Mouse (Mus musculus): Measurements from ENCODE around the gene Nfe2.

The Nfe2 gene

GRCm38 (mm10) chr15:103216052-103216451 is 42.2 kb downstream of the Nfe2 start:
- no peak for DNase-seq (ENCODE audit: low spot score in 2 of 2)

- DNase-seq (ENCODE audit: low spot score in 2 of 2), result peak; percentile 67 to 83
Measured at GRCm38 (mm10) chr15:103214971-103215907, 43.0 kb downstream of the Nfe2 start.

DNA sequence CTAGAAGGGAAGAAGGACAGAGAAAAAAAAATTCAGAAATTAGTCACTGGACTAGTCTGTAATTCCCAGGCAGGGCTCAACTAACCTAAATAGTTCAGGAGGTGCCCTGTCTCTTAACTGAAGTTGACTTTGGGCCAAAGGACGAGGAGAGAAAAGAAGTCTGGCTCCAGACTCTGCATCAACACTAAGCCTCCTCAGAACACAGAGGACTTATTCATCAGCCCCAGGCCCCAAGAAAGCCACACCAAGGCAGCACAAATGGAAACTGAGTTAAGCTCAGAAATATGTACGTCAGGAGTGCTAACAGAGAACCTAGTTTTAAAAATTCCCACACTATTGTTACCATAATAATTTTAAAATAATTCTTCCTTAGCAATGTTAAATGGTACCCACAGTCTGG is 44.1 kb downstream of the Nfe2 start:
- no peak for DNase-seq (ENCODE audit: low spot score in 2 of 2)

- no peak for DNase-seq (ENCODE audit: low spot score in 2 of 2)
Measured at GRCm38 (mm10) chr15:103205156-103205555, 53.0 kb downstream of the Nfe2 start.

DNA sequence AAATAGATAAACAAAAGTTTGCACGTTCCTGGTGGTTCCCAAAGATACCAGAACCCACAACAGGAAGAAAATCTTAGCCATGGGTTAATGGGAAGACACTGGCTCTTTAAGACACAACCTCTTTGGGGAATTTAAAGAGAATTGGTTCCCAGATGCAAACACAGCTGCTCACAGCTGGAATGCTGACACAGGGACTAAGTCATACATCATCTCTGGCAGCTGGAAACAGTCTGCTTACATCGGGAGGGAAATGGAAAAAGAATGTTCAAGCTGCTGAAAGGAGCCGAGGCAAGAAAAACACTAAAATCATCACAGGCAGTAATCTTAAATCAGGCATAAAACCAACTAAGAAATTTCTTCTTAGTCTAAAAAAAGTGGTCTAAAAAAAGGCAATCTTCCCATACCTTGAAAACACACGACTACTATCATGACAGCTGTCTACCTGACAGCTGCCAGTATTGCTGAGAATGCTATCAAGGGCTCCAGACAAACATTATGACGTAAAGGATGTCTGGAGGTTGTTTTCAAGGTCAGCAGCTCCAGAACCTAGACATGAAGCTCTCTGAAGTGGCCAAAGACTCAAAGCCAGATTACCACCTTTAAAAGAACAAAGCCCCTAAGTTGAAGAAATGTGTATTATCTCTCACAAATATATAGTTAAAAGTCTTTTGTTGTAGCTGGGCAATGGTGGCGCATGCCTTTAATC is 56.0 kb downstream of the Nfe2 start:
- DNase-seq (ENCODE audit: low spot score in 2 of 2), result no peak
